Mouse (Mus musculus) neural tube, embryonic 14.5 days (tissue): Measurements from ENCODE around the gene Ndufaf2. TPM values are rescaled to one million over a fixed set of nuclear protein-coding genes. Genes with fewer than 3 reads are reported as not detected.

Source experiments
- ATAC-seq: fragments of 200-750 bp; cut with Nextera tagmentation; 2 replicates; pipeline ENCODE4 v1.8.0; 2017; ENCODE audit warnings: low read depth, mild to moderate bottlenecking, moderate TSS enrichment, moderate library complexity
- H3K27ac ChIP-seq: fragments of 300-500 bp; sonication (generic); 2 replicates; pipeline ENCODE4 v1.5.1; 2014; ENCODE audit warnings: low read depth, mild to moderate bottlenecking, control low read depth, low read length, moderate library complexity, mixed read lengths
- H3K27me3 ChIP-seq: fragments of 300-500 bp; sonication (generic); 2 replicates; pipeline ENCODE4 v1.6.1; 2014; ENCODE audit warnings: low read length; ENCODE audit not compliant: control insufficient read depth, insufficient read depth
- H3K36me3 ChIP-seq: fragments of 300-500 bp; sonication (generic); 2 replicates; pipeline ENCODE4 v1.6.1; 2014; ENCODE audit warnings: low read length, mixed read lengths; ENCODE audit not compliant: control insufficient read depth, insufficient read depth
- H3K4me1 ChIP-seq: fragments of 300-500 bp; sonication (generic); 2 replicates; pipeline ENCODE4 v1.6.1; 2014; ENCODE audit warnings: low read length; ENCODE audit not compliant: control insufficient read depth, insufficient read depth
- H3K4me2 ChIP-seq: fragments of 300-500 bp; sonication (generic); 2 replicates; pipeline ENCODE4 v1.6.1; 2014; ENCODE audit warnings: mild to moderate bottlenecking, low read depth, low read length, control low read depth
- H3K4me3 ChIP-seq: fragments of 300-500 bp; sonication (generic); 2 replicates; pipeline ENCODE4 v1.5.1; 2014; ENCODE audit warnings: low read depth, low read length, control low read depth, mixed read lengths
- H3K9ac ChIP-seq: fragments of 300-500 bp; sonication (generic); replicated peaks from 2 replicates; pipeline ENCODE4 v1.6.1; 2014; ENCODE audit warnings: low read depth, mild to moderate bottlenecking, control low read depth, low read length, mixed read lengths
- H3K9me3 ChIP-seq: fragments of 300-500 bp; sonication (generic); 2 replicates; pipeline ENCODE4 v1.6.1; 2016; ENCODE audit warnings: low read length; ENCODE audit not compliant: control insufficient read depth
- WGBS: fragments of 180-500 bp; shearing (Covaris S2); extraction: QIAGEN DNeasy Blood & Tissue Kit; methylation state at CpG from one replicate; pipeline ENCODE4 v1.1.7; 2014; 5-methylcytosine and 5-hydroxymethylcytosine counted together
- polyA plus RNA-seq: library from polyadenylated mRNA; unstranded; fragments of >200 nt; fragmentation: Nextera tagmentation; extraction: Ambion mirVana; gene quantifications from 2 replicates; pipeline ENCODE4 v1.2.1, GENCODE M21; 2014

Gene Ndufaf2
- polyA plus RNA-seq, 1 experiment from 2014 or later, result 79.3 TPM

- H3K27me3 ChIP-seq, result no peaks in the 10 kb centered on the region
- H3K36me3 ChIP-seq, result no peaks in the 10 kb centered on the region
- 55% methylated on average over 1 of the region's 1 CpGs for WGBS
- no peak overlapping the region for H3K4me2 ChIP-seq
- H3K27ac ChIP-seq, result no peak overlapping the region
- H3K4me1 ChIP-seq, result peaks cover 3% of the 10 kb centered on the region; the same call in 1 of the 2 replicates
- no peak overlapping the region for H3K9ac ChIP-seq
- no peak for ATAC-seq
- no peak overlapping the region for H3K4me3 ChIP-seq
- H3K9me3 ChIP-seq, result no peaks in the 10 kb centered on the region
These were observed 30.5 kb downstream of the Ndufaf2 start for GRCm38 (mm10) chr13:108127883-108128282.

- no peak overlapping the region for H3K4me2 ChIP-seq
- H3K36me3 ChIP-seq, result no peaks in the 10 kb centered on the region
- H3K4me3 ChIP-seq, result no peak overlapping the region
- no peaks in the 10 kb centered on the region for H3K9me3 ChIP-seq
- no peak overlapping the region for H3K9ac ChIP-seq
- WGBS, result 12% methylated on average over 1 of the region's 1 CpGs
- H3K4me1 ChIP-seq, result peaks cover 4% of the 10 kb centered on the region; the same call in 1 of the 2 replicates
- no peak for ATAC-seq
- H3K27ac ChIP-seq, result no peak overlapping the region
- no peaks in the 10 kb centered on the region for H3K27me3 ChIP-seq
These were observed 31.3 kb downstream of the Ndufaf2 start for GRCm38 (mm10) chr13:108127130-108127529.

GRCm38 (mm10) chr13:108126246-108126645 is 32.2 kb downstream of the Ndufaf2 start:
- Histone ChIP-seq H3K27ac (no peak overlapping the region), H3K4me2 (no peak overlapping the region), H3K4me1 (peaks cover 4% of the 10 kb centered on the region; the same call in 1 of the 2 replicates), H3K27me3 (no peaks in the 10 kb centered on the region), H3K9ac (no peak overlapping the region), H3K36me3 (no peaks in the 10 kb centered on the region), H3K4me3 (no peak overlapping the region), H3K9me3 (no peaks in the 10 kb centered on the region)
- no peak for ATAC-seq
- 94% methylated on average over 2 of the region's 2 CpGs for WGBS

- H3K36me3 ChIP-seq, result no peaks in the 10 kb centered on the region
- no peak overlapping the region for H3K27ac ChIP-seq
- 64% methylated on average over 11 of the region's 11 CpGs for whole genome bisulfite sequencing
- no peaks in the 10 kb centered on the region for H3K9me3 ChIP-seq
- no peak overlapping the region for H3K4me2 ChIP-seq
- H3K4me1 ChIP-seq, result peaks cover 4% of the 10 kb centered on the region; the same call in 1 of the 2 replicates
- no peak overlapping the region for H3K9ac ChIP-seq
- H3K4me3 ChIP-seq, result no peak overlapping the region
- no peak for ATAC-seq
- H3K27me3 ChIP-seq, result no peaks in the 10 kb centered on the region
These were observed 34.3 kb downstream of the Ndufaf2 start for GRCm38 (mm10) chr13:108124096-108124495.

- peak overlapping the region; percentile 35 for H3K4me2 ChIP-seq
- WGBS, result 16% methylated on average over 15 of the region's 15 CpGs
- no peak overlapping the region for H3K4me3 ChIP-seq
- no peak overlapping the region; the same call in 1 of the 2 replicates for H3K9ac ChIP-seq
- H3K27me3 ChIP-seq, result no peaks in the 10 kb centered on the region
- H3K36me3 ChIP-seq, result no peaks in the 10 kb centered on the region
- H3K27ac ChIP-seq, result no peak overlapping the region
- ATAC-seq, result no peak
- H3K4me1 ChIP-seq, result peaks cover 4% of the 10 kb centered on the region; the same call in 1 of the 2 replicates
- H3K9me3 ChIP-seq, result no peaks in the 10 kb centered on the region
These were observed 35.2 kb downstream of the Ndufaf2 start for GRCm38 (mm10) chr13:108123109-108123723.

- Histone ChIP-seq H3K4me1 (peaks cover 7% of the 10 kb centered on the region; the same call in 1 of the 2 replicates), H3K4me2 (no peak overlapping the region), H3K27me3 (no peaks in the 10 kb centered on the region), H3K36me3 (no peaks in the 10 kb centered on the region), H3K4me3 (no peak overlapping the region), H3K27ac (no peak overlapping the region), H3K9ac (no peak overlapping the region), H3K9me3 (no peaks in the 10 kb centered on the region)
- 85% methylated on average over 9 of the region's 9 CpGs for WGBS
- no peak for ATAC-seq
These were observed 38.8 kb downstream of the Ndufaf2 start for GRCm38 (mm10) chr13:108119411-108120310.

- no peak overlapping the region for H3K9ac ChIP-seq
- WGBS, result 79% methylated on average over 1 of the region's 1 CpGs
- H3K4me2 ChIP-seq, result no peak overlapping the region
- H3K4me3 ChIP-seq, result no peak overlapping the region
- no peaks in the 10 kb centered on the region for H3K9me3 ChIP-seq
- no peak overlapping the region for H3K27ac ChIP-seq
- ATAC-seq, result no peak
- H3K27me3 ChIP-seq, result no peaks in the 10 kb centered on the region
- H3K36me3 ChIP-seq, result no peaks in the 10 kb centered on the region
- peaks cover 7% of the 10 kb centered on the region; the same call in 1 of the 2 replicates for H3K4me1 ChIP-seq
These were observed 40.2 kb downstream of the Ndufaf2 start for GRCm38 (mm10) chr13:108118188-108118587.

- Histone ChIP-seq H3K9ac (no peak overlapping the region), H3K4me3 (no peak overlapping the region), H3K27ac (no peak overlapping the region), H3K4me1 (peaks cover 3% of the 10 kb centered on the region; the same call in 1 of the 2 replicates), H3K4me2 (no peak overlapping the region), H3K9me3 (no peaks in the 10 kb centered on the region), H3K36me3 (no peaks in the 10 kb centered on the region), H3K27me3 (no peaks in the 10 kb centered on the region)
- ATAC-seq, result no peak
These were observed 40.8 kb downstream of the Ndufaf2 start for GRCm38 (mm10) chr13:108117654-108118053.

- H3K9ac ChIP-seq, result no peak overlapping the region
- WGBS, result 66% methylated on average over 3 of the region's 3 CpGs
These were observed 44.2 kb downstream of the Ndufaf2 start for GRCm38 (mm10) chr13:108114257-108114656.

More at GRCm38 (mm10) chr13:108114257-108114656, 44.2 kb downstream of the Ndufaf2 start:
- no peak for ATAC-seq
- H3K4me2 ChIP-seq, result no peak overlapping the region
- H3K27me3 ChIP-seq, result no peaks in the 10 kb centered on the region
- H3K27ac ChIP-seq, result no peak overlapping the region
- H3K36me3 ChIP-seq, result no peaks in the 10 kb centered on the region
- H3K4me3 ChIP-seq, result no peak overlapping the region
- H3K4me1 ChIP-seq, result 0 out of 2 replicates have a peak, but pooled peaks cover 3% of the 10 kb centered on the region
- H3K9me3 ChIP-seq, result no peaks in the 10 kb centered on the region
